Mouse (Mus musculus): ENCODE results near the gene Zc3h12a.

DNA sequence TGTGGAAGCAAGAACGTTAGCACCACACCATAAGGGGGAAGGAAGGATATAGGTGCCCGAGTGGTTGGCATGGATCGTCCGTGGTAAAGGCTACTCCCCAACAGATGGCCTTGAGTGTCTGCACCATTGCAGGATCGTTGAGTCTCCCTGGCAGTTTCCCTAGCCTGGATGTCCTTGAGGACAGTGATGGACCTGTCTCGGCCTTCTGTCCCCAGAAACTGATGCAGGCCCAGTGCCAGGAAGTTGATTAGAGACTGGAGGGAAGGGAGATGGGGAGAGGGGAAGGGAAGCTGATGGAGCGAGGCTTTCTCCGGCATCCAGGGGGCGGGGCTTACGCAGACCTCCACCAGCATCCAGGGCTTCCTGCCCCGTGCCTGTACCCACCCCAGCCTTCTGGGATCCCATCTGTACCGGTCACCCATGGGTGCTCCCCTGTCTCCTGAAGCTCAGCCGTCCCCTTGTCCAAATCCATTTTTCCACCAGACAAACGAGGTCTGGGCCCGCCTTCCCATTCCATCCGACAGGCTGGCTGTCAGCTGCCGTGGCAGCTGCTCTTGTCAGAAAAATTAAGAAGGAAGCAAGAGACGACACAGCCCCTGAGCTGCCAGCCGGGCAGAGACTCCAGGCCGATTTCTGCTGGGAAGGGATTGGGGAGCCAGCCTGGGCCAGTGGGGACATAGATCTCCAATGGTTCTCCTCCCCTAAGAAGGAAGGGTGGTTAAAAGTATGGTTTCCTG lies 31.1 kb upstream of the Zc3h12a start:
- TF ChIP-seq GATA1 (IDR thresholded peaks at IDR 0.05; ENCODE audit: low read length) (no peak), TAL1 (IDR thresholded peaks at IDR 0.05; ENCODE audit: low read length) (no peak)
